In the genomic region with DNA sequence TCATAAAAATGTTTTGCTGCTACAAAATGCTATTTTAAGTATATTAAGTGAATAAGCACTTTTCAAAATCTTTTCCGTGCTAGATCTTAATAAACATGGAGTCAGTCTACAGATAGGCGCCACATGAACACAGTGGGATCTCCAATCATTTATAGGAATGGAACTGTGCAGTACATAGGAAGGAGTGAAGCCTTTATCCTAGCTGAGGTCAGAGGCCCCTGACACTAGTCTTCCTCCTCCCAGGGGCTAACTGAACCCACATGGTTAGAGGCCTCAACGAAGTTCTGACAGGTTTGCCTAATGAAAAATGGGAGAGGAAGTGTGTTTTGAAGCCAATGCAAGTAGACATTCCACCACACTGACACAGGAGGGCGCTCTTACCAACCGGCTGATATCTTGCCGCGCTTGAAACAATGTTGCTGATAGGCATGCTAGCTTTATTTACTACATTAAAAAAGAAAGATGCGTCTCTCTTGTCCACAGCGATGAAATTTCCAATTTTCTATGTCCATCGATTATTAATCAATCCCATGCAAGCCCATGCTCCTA, we compare ENCODE assay signal across 9 mouse cellular contexts. TPM values are rescaled to one million over a fixed set of nuclear protein-coding genes. Genes with fewer than 3 reads are reported as not detected.
A peak's percentile ranks its signal among the peaks of the same experiment; 100 is the strongest.
DNase-seq lines count a peak whose midpoint lies in the region; TF ChIP-seq lines count a peak whose summit lies in the region.
"Had no signal": no experiment of that assay in that cellular context is flagged by ENCODE, and none has a peak within 500 bp of the region (broad histone marks: within the 10 kb centered on the region; RNA-seq: fewer than 3 reads in every experiment).

No protein-coding gene starts in this region.

- H3K79me3 ChIP-seq in C2C12 (ENCODE audit: low read depth), result no peaks in the 10 kb centered on the region

- intact Hi-C loops in gastrocnemius, adult 2 months (cut with DNase I), result loop anchor here (1.0 to 10.0 kb wide), 4 partner anchors 48 to 164 kb away; a partner anchor contains a TSS

- H3K4me3 ChIP-seq in C2C12 (ENCODE audit: insufficient read depth, poor library complexity, severe bottlenecking), result no peak overlapping the region
- no peak overlapping the region for H3K4me3 ChIP-seq in gastrocnemius, adult 2 months
- H3K4me3 ChIP-seq: heart, embryonic 15.5 days had no signal

- no peaks in the 10 kb centered on the region for H3K27me3 ChIP-seq in C2C12 (ENCODE audit: control insufficient read depth, insufficient read depth, insufficient read length)
- H3K27me3 ChIP-seq: heart, embryonic 15.5 days had no signal

- peak; percentile 77 for TF ChIP-seq CTCF in C2C12 (IDR thresholded peaks at IDR 0.05; ENCODE audit: control insufficient read depth, insufficient read depth, insufficient read length)
- TF ChIP-seq CTCF in gastrocnemius, adult 2 months (IDR thresholded peaks at IDR 0.05), result peak; percentile 96

- H3ac ChIP-seq in C2C12 (ENCODE audit: control insufficient read depth, insufficient read length, low read depth), result no peak overlapping the region

- no peaks in the 10 kb centered on the region for H3K79me2 ChIP-seq in C2C12 (ENCODE audit: control insufficient read depth, insufficient read depth)

- peak; percentile 58 for DNase-seq in Muller cell, postnatal 12 days (ENCODE audit: inconsistent ontology term)
- DNase-seq in cerebellum, adult 9-11 months, result peak; percentile 54
- DNase-seq in gastrocnemius, adult 2 months, result peak; percentile 79
- DNase-seq in kidney, postnatal 10 days, result peak; percentile 86
- peak; percentile 71 to 73 for DNase-seq in lung, adult 18-20 months
- peak; percentile 40 for DNase-seq in retina, postnatal 7 days (ENCODE audit: low read depth, low spot score)
- DNase-seq in thymus, postnatal 36 days, result peak; percentile 55 to 66

- no peaks in the 10 kb centered on the region for H3K36me3 ChIP-seq in C2C12 (ENCODE audit: control insufficient read depth, insufficient read depth)
- H3K36me3 ChIP-seq: heart, embryonic 15.5 days had no signal

- peak overlapping the region; percentile 20; the same call in 1 of the 2 replicates for H3K27ac ChIP-seq in gastrocnemius, adult 2 months

TF ChIP-seq in C2C12, 6 proteins besides CTCF, POLR2A, EP300 and RAD21:
- no peak for TF ChIP-seq MYOD1 (IDR thresholded peaks at IDR 0.05; ENCODE audit: control insufficient read depth, insufficient read length, low read depth)
- no peak for TF ChIP-seq MYOG (IDR thresholded peaks at IDR 0.05; ENCODE audit: control insufficient read depth, extremely low read depth, insufficient read length)
- no peak for TF ChIP-seq FOSL1 (IDR thresholded peaks at IDR 0.05; ENCODE audit: insufficient read depth, low read length, poor library complexity, severe bottlenecking)
- TF ChIP-seq MAX (IDR thresholded peaks at IDR 0.05), result no peak
- no peak for TF ChIP-seq CEBPB (IDR thresholded peaks at IDR 0.05; ENCODE audit: low read depth)
- TF ChIP-seq USF1 (IDR thresholded peaks at IDR 0.05; ENCODE audit: low read depth), result no peak

RNA-seq across cellular contexts. Expression of a gene that starts 32.3 kb away (rescaled TPM):
- polyA plus RNA-seq in C2C12 (2012; fragmentation: generic; extraction: Trizol), result 253 TPM
- total RNA-seq in gastrocnemius, adult 2 months (2021), result 100 to 1,000 TPM; 195 to 263 TPM

RNA-seq across cellular contexts. Expression of a gene that starts 58.5 kb away (rescaled TPM):
- polyA plus RNA-seq in C2C12 (2012; fragmentation: generic; extraction: Trizol), result 0.16 TPM
- under 1 TPM in 1 of 2 experiments, not detected in 1; 0.36 TPM for total RNA-seq in gastrocnemius, adult 2 months (2021)
